ENCODE assay signal across 12 mouse cellular contexts in genomic region chr1:73575694-73576093, GRCm38 (mm10).
DNase-seq lines count a peak whose midpoint lies in the region.
"Had no signal": no experiment of that assay in that cellular context is flagged by ENCODE, and none has a peak within 500 bp of the region (broad histone marks: within the 10 kb centered on the region; RNA-seq: fewer than 3 reads in every experiment).

No protein-coding gene starts in this region.

- peak; percentile 26 to 28 for DNase-seq in cerebellum, postnatal 14 days
- DNase-seq in cerebellum, adult 11 months, result no peak
- DNase-seq in retina, postnatal 1 day, result peak; percentile 2
- no peak for DNase-seq in retina, embryonic 14.5 days (ENCODE audit: low spot score)
- peak; percentile 19 to 65 for DNase-seq in kidney, postnatal 25 days
- no peak for DNase-seq in right cerebral cortex, adult 18-20 months
- DNase-seq in adrenal gland, adult (ENCODE audit: inconsistent age in 2 of 2, low spot score in 1 of 2), result no peak
- DNase-seq in heart, adult 18-20 months, result no peak
- DNase-seq: cerebellum, adult 18-20 months; gastrocnemius, adult 2 months; layer of hippocampus, postnatal 36 days; right cerebral cortex, postnatal 25 days had no signal

Comparison
In these comparisons a context has a peak if more than half of its experiments do, and no peak if none do; other contexts are left out.
1. DNase-seq: peak in cerebellum, postnatal 14 days (2 of 2), retina, postnatal 1 day (single experiment) and kidney, postnatal 25 days (2 of 2); none in cerebellum, adult 11 months (single experiment), retina, embryonic 14.5 days (single experiment), right cerebral cortex, adult 18-20 months (single experiment), adrenal gland, adult (0 of 2) and heart, adult 18-20 months (0 of 2).